Mouse (Mus musculus) frontal cortex, adult (tissue): ENCODE data around the gene Exph5.

ENCODE experiments used
- ATAC-seq: cut with Nextera tagmentation; 2 replicates; pipeline ENCODE4 v1.9.2; 2017; ENCODE audit warnings: mild to moderate bottlenecking, moderate library complexity, mixed read lengths; ENCODE audit not compliant: low TSS enrichment

Gene Exph5

DNA sequence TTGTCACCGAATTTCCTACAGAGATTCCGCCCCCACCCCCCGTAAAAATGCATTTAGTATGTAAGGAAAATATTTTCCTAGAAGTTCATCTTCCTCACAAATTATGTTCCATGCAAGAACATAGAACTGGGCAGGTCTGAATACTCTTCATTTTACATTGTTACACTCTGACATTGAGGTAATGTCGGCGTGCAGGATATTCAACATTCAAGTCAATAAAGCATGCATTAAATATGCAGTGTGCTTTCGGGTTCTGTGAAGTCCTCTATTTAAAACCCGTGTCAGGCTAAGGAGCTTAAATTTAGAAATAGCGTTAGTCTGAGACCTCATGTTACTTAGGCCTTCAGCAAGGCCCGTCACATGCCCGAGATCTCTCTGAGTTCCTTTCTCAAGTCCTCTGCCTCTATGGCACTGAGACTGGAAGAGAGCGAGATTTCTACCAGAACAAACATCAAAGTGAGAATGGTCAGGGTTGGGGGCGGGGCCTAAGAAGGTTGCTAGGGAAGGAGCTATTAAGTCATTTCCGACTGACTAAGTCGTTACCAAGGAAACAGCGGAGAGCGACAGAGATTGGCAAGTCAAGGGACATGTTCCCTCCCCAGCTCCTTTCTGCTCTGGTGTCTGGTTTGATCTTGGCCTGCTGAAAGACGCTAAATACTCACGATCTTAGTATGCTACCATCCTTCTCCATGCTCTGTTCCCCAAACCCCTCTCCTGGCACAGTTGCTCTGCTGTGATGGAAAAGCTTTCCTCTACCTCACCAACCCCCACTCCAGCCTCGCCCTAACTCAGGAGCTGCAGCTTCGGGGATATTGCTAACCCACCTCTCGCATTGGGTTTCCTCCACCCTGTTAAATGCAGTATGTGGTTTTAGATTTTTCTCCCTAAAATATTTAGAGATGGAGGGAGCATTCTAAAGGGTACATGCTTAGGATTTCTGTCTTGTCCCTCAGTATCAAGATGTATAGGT is 103.6 kb downstream of the Exph5 start:
- peak; percentile 97 for ATAC-seq

DNA sequence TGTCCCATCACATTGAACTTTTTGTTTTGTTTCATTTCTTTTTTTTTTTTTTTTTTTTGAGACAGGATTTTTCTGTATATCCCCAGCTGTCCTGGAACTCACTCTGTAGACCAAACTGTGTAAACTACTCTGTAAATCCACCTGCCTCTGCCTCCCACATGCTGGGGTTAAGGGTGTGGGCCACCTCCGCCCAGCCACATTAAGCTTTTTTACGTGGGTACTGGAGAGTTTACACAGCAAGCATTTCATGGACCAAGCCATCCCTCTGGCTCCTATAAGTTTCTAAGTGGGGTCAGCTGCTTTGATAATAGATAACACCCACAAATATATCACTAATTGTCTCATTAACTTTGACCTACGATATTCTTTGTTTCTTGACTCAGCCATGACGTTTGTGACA is 107.1 kb downstream of the Exph5 start:
- ATAC-seq, result no peak

DNA sequence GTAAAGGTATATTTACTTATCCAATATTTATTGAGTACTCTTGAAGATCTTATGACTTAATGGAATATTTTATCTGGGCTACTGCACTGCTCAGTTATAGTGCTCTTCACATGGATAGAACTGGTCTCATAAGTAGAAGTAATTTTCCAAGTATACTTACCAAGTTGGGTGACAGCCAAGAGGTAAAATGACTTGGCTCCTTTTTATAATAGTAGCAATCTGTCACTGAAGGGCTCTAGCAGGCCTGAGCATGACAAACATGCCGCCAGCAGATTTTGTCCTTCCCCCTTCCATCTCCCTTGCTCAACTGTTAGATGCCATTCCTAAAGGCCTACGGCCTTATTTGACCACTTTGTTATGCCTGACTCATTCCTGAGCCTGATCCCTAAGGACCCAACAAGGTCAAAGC is 107.5 kb downstream of the Exph5 start:
- no peak for ATAC-seq

DNA sequence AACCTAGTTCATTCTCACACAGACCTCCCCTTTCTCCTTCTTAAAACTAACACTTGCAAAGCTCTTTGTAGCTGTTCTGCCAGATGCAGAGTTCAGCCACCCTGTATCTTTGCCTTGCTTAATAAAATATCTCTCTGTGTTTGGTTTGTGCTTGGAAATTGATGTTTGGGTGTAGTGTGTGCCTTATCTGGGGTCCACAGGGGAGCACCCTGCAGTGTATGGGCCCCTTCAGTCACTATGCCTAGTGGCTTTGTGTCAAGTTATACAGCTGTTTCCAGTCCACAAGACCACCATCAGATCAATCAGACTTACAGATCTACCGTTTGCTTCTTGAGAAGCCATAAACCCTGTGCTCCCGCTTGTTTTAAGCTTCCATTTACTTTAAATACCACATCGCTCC is 108.0 kb downstream of the Exph5 start:
- ATAC-seq, result no peak

DNA sequence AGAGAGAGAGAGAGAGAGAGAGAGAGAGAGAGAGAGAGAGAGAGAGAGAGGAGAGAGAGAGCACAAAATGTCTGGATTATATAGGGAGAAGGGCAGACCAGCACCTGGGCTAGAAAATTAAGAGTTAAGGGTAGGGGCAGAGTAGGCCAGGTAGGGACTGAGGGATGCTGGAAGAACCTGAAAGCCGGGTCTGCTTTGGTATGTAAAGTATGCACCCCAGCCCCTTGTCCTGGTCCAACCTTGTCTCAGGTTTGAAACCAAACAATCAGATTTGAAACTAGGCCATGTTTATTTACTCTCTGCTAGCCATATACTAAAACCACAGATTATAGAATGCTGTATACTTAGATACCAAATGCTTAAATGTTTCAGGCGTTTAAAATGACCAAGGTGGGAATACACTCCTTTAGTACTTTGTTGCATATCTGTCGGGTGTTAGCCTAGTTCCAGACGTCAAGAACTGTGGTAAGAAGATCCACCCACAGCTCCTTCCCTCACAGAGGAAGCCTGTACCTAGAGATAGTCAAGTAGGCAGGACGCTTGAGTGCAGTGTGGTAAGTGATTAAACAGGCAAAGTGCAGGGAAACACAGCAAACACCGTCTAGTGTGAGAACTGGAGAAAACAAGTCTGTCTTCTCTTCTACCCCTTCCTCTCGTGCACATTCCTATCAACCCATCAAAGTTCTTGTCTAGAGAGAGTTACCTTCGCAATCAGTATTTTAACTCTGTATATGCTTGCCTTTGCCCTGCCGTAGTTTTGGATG is 120.8 kb downstream of the Exph5 start:
- peak; percentile 52; the same call in 1 of the 2 replicates for ATAC-seq

DNA sequence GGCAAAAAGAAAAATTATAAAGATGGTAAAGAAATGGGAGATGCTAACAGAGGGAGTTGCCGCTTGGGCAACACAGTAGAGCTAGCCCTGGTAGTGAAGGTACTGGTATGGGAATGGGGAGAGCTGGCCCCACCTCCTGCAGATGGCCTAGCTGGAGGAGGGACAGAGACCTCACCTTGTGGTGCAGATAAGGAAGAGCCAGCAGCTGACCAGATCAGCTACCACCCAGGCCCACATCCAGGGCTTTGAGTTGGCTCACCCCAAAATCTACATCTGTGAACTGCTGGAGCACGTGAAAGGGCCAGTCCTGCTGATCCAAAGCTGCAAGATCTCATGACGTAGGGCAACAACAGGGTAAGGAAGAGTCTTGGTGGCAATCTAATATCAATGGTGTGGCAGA is 125.3 kb downstream of the Exph5 start:
- ATAC-seq, result no peak
